In the genomic region with DNA sequence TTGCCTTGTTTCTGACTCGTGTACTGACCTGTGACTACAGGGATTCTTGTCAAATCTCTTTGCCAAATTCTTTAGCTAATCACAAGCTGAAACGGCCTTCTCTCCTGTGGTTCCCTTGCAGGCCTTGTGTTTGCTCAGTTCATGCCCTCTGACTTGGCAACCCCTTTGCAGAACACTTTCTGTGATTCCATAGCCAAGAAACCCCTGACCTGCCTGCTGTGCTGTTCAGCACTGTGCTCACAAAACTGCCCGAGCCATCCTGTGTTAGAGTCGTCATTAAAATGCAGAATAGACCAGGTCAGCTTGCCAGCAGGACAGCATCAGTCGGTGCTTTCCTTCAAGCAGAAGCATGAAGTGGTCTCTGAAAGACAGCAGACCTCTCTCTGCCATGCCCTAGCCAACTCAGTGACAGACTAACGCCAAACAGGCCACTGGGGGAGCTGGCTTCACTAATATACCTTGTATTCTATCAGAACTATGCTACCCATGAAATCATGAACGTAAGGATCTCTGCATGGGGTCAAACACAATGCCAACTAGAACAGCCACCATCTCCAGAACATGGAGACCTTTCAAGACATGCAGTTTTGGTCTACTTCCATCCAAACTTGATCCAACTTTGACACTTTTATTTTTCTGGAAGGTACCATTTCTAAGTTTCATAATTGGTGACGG, we compare ENCODE assay signal across 9 mouse cellular contexts.
A peak's percentile ranks its signal among the peaks of the same experiment; 100 is the strongest.
DNase-seq lines count a peak whose midpoint lies in the region; ATAC-seq lines count a peak whose summit lies in the region.
"Had no signal": no experiment of that assay in that cellular context is flagged by ENCODE, and none has a peak within 500 bp of the region (broad histone marks: within the 10 kb centered on the region; RNA-seq: fewer than 3 reads in every experiment).

No protein-coding gene starts in this region.

- H3K4me3 ChIP-seq in midbrain, embryonic 15.5 days = no peak overlapping the region
- H3K4me3 ChIP-seq in midbrain, embryonic 14.5 days (replicated peaks; ENCODE audit: low read depth, low read length) = no peak overlapping the region

- H3K27me3 ChIP-seq in midbrain, embryonic 15.5 days (replicated peaks) = no peaks in the 10 kb centered on the region
- H3K27me3 ChIP-seq in midbrain, embryonic 14.5 days (ENCODE audit: control insufficient read depth, insufficient read depth, low read length) = no peaks in the 10 kb centered on the region

- no peak overlapping the region for H3K27ac ChIP-seq in midbrain, embryonic 15.5 days
- no peak overlapping the region for H3K27ac ChIP-seq in midbrain, embryonic 14.5 days (replicated peaks; ENCODE audit: low read depth, low read length)
- H3K27ac ChIP-seq: macrophage had no signal

- 45% methylated on average over 8 of the region's 8 CpGs for WGBS in midbrain, embryonic 15.5 days
- 38% methylated on average over 8 of the region's 8 CpGs for WGBS in midbrain, embryonic 14.5 days

- H3K4me2 ChIP-seq in midbrain, embryonic 15.5 days = no peak overlapping the region
- H3K4me2 ChIP-seq in midbrain, embryonic 14.5 days (ENCODE audit: low read length) = no peak overlapping the region

- no peaks in the 10 kb centered on the region for H3K4me1 ChIP-seq in midbrain, embryonic 15.5 days
- H3K4me1 ChIP-seq in midbrain, embryonic 14.5 days (ENCODE audit: control insufficient read depth, insufficient read depth, low read length) = 0 out of 2 replicates have a peak, but pooled peaks cover 3% of the 10 kb centered on the region

- intact Hi-C loops in gastrocnemius, postnatal 14 days (cut with DNase I; ENCODE audit: low total_unique reads) = no loop called here

- peak; percentile 3 for DNase-seq in gastrocnemius, adult 18-20 months (ENCODE audit: low spot score)
- no peak for DNase-seq in gastrocnemius, postnatal 14 days
- DNase-seq in midbrain, embryonic 14.5 days = no peak
- DNase-seq in heart, adult 8-10 months (ENCODE audit: low spot score) = peak; percentile 28
- DNase-seq in kidney, postnatal 10 days = peak; percentile 17
- DNase-seq in T-cell, adult 2 months (ENCODE audit: low spot score) = no peak
- DNase-seq in spleen, postnatal 4 days (ENCODE audit: low spot score in 2 of 2) = no peak

- no peaks in the 10 kb centered on the region for H3K36me3 ChIP-seq in midbrain, embryonic 15.5 days (replicated peaks)
- no peaks in the 10 kb centered on the region for H3K36me3 ChIP-seq in midbrain, embryonic 14.5 days (ENCODE audit: control insufficient read depth, insufficient read depth, low read length)

- no peaks in the 10 kb centered on the region for H3K9me3 ChIP-seq in midbrain, embryonic 15.5 days
- H3K9me3 ChIP-seq in midbrain, embryonic 14.5 days (ENCODE audit: control insufficient read depth, low read length) = no peaks in the 10 kb centered on the region

- 0 out of 2 replicates have a peak, but pooled peaks have one; percentile 39 for ATAC-seq in midbrain, embryonic 15.5 days (replicated peaks)
- no peak for ATAC-seq in midbrain, embryonic 14.5 days (ENCODE audit: low FRiP score, low TSS enrichment)

- H3K9ac ChIP-seq in midbrain, embryonic 15.5 days = no peak overlapping the region
- H3K9ac ChIP-seq in midbrain, embryonic 14.5 days (replicated peaks; ENCODE audit: low read length) = no peak overlapping the region

Comparison
In these comparisons a context has a peak if more than half of its experiments do, and no peak if none do; other contexts are left out.
1. DNase-seq: peak in gastrocnemius, adult 18-20 months (single experiment), heart, adult 8-10 months (single experiment) and kidney, postnatal 10 days (single experiment); none in gastrocnemius, postnatal 14 days (single experiment), midbrain, embryonic 14.5 days (single experiment), T-cell, adult 2 months (single experiment) and spleen, postnatal 4 days (0 of 2).